Mouse (Mus musculus) heart, embryonic 16.5 days (tissue): Measurements from ENCODE around the gene Zfp184. TPM values are rescaled to one million over a fixed set of nuclear protein-coding genes. Genes with fewer than 3 reads are reported as not detected.
"Not testable (repeated sequence)": the region's sequence is repeated elsewhere in the genome, so short reads cannot be mapped to it uniquely, and the experiment has no call there.

Experiments
- ATAC-seq: fragments of 200-750 bp; cut with Nextera tagmentation; replicated peaks from 2 replicates; pipeline ENCODE4 v1.8.0; 2017; ENCODE audit warnings: moderate number of reproducible peaks; ENCODE audit not compliant: insufficient read depth, low FRiP score; ENCODE audit errors: extremely low read depth
- H3K27ac ChIP-seq: fragments of 300-500 bp; sonication (generic); 2 replicates; pipeline ENCODE4 v1.5.1; 2014; ENCODE audit warnings: mild to moderate bottlenecking, low read length, control low read depth, moderate library complexity
- H3K27me3 ChIP-seq: fragments of 300-500 bp; sonication (generic); 2 replicates; pipeline ENCODE4 v1.6.1; 2014; ENCODE audit warnings: low read length, mixed read lengths; ENCODE audit not compliant: control insufficient read depth, insufficient read depth
- H3K36me3 ChIP-seq: fragments of 300-500 bp; sonication (generic); 2 replicates; pipeline ENCODE4 v1.6.1; 2014; ENCODE audit not compliant: control insufficient read depth, insufficient read depth
- H3K4me1 ChIP-seq: fragments of 300-500 bp; sonication (generic); 2 replicates; pipeline ENCODE4 v1.6.1; 2014; ENCODE audit warnings: low read length, mixed read lengths; ENCODE audit not compliant: control insufficient read depth, insufficient read depth
- H3K4me2 ChIP-seq: fragments of 300-500 bp; sonication (generic); 2 replicates; pipeline ENCODE4 v1.6.1; 2014; ENCODE audit warnings: low read depth, mild to moderate bottlenecking, control low read depth, low read length
- H3K4me3 ChIP-seq: fragments of 300-500 bp; sonication (generic); 2 replicates; pipeline ENCODE4 v1.5.1; 2014; ENCODE audit warnings: mild to moderate bottlenecking, control low read depth, low read length
- H3K9ac ChIP-seq: fragments of 300-500 bp; sonication (generic); 2 replicates; pipeline ENCODE4 v1.6.1; 2014; ENCODE audit warnings: low read length, control low read depth
- H3K9me3 ChIP-seq: fragments of 300-500 bp; sonication (generic); replicated peaks from 2 replicates; pipeline ENCODE4 v1.6.1; 2016; ENCODE audit warnings: low read length; ENCODE audit not compliant: control insufficient read depth
- WGBS: fragments of 180-500 bp; shearing (Covaris S2); extraction: QIAGEN DNeasy Blood & Tissue Kit; methylation state at CpG from one replicate; pipeline ENCODE4 v1.1.7; 2014; 5-methylcytosine and 5-hydroxymethylcytosine counted together
- polyA plus RNA-seq: library from polyadenylated mRNA; unstranded; fragments of >200 nt; fragmentation: Nextera tagmentation; extraction: Ambion mirVana; gene quantifications from 2 replicates; pipeline ENCODE4 v1.2.1, GENCODE M21; 2015

The Zfp184 gene
- 2.9 and 4.7 TPM in 2 replicates for polyA plus RNA-seq

- Histone ChIP-seq H3K4me1 (0 out of 2 replicates have a peak, but pooled peaks cover 5% of the 10 kb centered on the region), H3K27me3 (no peaks in the 10 kb centered on the region), H3K4me2 (peak within 1 kb of the TSS; percentile 91), H3K9ac (peak within 1 kb of the TSS; percentile 87), H3K4me3 (peak within 1 kb of the TSS; percentile 81), H3K9me3 (no peaks in the 10 kb centered on the region), H3K27ac (peak within 1 kb of the TSS; percentile 69), H3K36me3 (peaks cover 6% of the 10 kb centered on the region; the same call in 1 of the 2 replicates)
- ATAC-seq = peak; percentile 91
- WGBS = under 1% methylated on average over 50 of the region's 50 CpGs
These were observed at the start of gene Zfp184 for GRCm38 (mm10) chr13:21944926-21945740. Gene Zfp184, plus strand, starts transcription at chr13:21945094.

- Histone ChIP-seq H3K4me1 (peaks cover 4% of the 10 kb centered on the region; the same call in 1 of the 2 replicates), H3K27ac (no peak overlapping the region), H3K27me3 (0 out of 2 replicates have a peak, but pooled peaks cover 4% of the 10 kb centered on the region), H3K9me3 (no peaks in the 10 kb centered on the region; the same call in 1 of the 2 replicates), H3K9ac (peak overlapping the region; percentile 34; the same call in 1 of the 2 replicates), H3K4me3 (peak overlapping the region; percentile 54), H3K36me3 (no peaks in the 10 kb centered on the region), H3K4me2 (peak overlapping the region; percentile 69)
- peak; percentile 73 for ATAC-seq
- WGBS = 8% methylated on average over 24 of the region's 24 CpGs
These were observed 48.2 kb upstream of the Zfp184 start for GRCm38 (mm10) chr13:21896549-21897244.

DNA sequence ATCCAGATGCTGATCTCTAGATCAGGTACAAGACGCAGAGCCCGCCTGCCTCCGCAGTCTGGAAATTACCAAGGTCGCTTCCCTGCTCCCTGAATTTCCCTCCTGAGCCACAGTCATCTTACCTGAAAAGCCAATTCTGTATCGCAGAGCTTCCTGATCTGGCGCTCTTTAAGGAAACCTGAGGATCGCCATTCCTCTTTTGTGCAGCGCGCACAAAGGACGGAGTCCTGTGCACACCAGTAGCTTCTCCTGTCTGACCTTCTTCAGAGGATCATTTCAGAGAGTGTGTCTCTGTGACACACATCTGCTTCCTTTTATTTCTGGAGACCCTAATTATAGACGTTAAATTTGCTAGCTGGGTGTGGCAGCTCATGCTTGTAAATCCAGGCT is 47.7 kb upstream of the Zfp184 start:
- Histone ChIP-seq H3K4me1 (peaks cover 4% of the 10 kb centered on the region; the same call in 1 of the 2 replicates), H3K9ac (peak overlapping the region; percentile 34; the same call in 1 of the 2 replicates), H3K4me2 (peak overlapping the region; percentile 69), H3K4me3 (peak overlapping the region; percentile 54), H3K36me3 (no peaks in the 10 kb centered on the region), H3K27me3 (0 out of 2 replicates have a peak, but pooled peaks cover 4% of the 10 kb centered on the region), H3K9me3 (no peaks in the 10 kb centered on the region; the same call in 1 of the 2 replicates), H3K27ac (no peak overlapping the region)
- WGBS = 1% methylated on average over 11 of the region's 11 CpGs
- no peak for ATAC-seq

GRCm38 (mm10) chr13:21900870-21901565 is 43.9 kb upstream of the Zfp184 start:
- H3K27ac ChIP-seq, H3K36me3 ChIP-seq, ATAC-seq, H3K4me3 ChIP-seq, H3K4me2 ChIP-seq, H3K9ac ChIP-seq, H3K27me3 ChIP-seq, H3K9me3 ChIP-seq, H3K4me1 ChIP-seq: not testable (repeated sequence)
- WGBS = 85% methylated on average over 9 of the region's 9 CpGs

DNA sequence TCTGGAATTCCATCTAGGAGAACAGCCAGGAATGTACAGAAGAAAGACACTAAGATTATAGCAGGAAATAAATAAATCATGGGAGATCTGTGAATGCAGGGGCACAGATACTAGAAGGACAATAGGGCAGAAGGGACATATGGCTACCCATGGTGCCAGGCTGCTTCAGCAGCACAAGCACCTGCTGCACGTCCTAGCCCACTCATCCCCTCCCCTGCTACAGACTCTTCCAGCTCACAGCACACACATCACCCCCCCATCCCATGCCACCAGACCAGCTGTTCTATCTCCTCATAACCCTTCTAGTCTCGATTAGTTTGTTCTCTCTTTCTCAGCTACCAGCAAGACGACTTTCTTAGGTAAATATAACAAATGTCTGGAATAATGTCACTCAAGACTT is 41.4 kb upstream of the Zfp184 start:
- no peak overlapping the region for H3K4me3 ChIP-seq
- H3K36me3 ChIP-seq = no peaks in the 10 kb centered on the region
- no peak overlapping the region for H3K4me2 ChIP-seq
- no peak overlapping the region for H3K9ac ChIP-seq
- no peaks in the 10 kb centered on the region; the same call in 1 of the 2 replicates for H3K9me3 ChIP-seq
- no peak for ATAC-seq
- H3K27ac ChIP-seq = no peak overlapping the region
- H3K27me3 ChIP-seq = no peaks in the 10 kb centered on the region
- no peaks in the 10 kb centered on the region for H3K4me1 ChIP-seq
- WGBS = 47% methylated on average over 3 of the region's 3 CpGs

- H3K27ac ChIP-seq, H3K27me3 ChIP-seq, H3K4me3 ChIP-seq, H3K4me1 ChIP-seq, H3K4me2 ChIP-seq, ATAC-seq, H3K36me3 ChIP-seq, H3K9me3 ChIP-seq, H3K9ac ChIP-seq: not testable (repeated sequence)
- 71% methylated on average over 4 of the region's 4 CpGs for WGBS
These were observed 40.8 kb upstream of the Zfp184 start for GRCm38 (mm10) chr13:21904090-21904489.

GRCm38 (mm10) chr13:21906301-21906700 is 38.6 kb upstream of the Zfp184 start:
- no peak for ATAC-seq
- Histone ChIP-seq H3K4me1 (no peaks in the 10 kb centered on the region), H3K9ac (no peak overlapping the region), H3K4me2 (no peak overlapping the region), H3K27me3 (no peaks in the 10 kb centered on the region), H3K36me3 (no peaks in the 10 kb centered on the region), H3K9me3 (no peaks in the 10 kb centered on the region), H3K27ac (no peak overlapping the region), H3K4me3 (no peak overlapping the region)
- WGBS = 58% methylated on average over 7 of the region's 7 CpGs

DNA sequence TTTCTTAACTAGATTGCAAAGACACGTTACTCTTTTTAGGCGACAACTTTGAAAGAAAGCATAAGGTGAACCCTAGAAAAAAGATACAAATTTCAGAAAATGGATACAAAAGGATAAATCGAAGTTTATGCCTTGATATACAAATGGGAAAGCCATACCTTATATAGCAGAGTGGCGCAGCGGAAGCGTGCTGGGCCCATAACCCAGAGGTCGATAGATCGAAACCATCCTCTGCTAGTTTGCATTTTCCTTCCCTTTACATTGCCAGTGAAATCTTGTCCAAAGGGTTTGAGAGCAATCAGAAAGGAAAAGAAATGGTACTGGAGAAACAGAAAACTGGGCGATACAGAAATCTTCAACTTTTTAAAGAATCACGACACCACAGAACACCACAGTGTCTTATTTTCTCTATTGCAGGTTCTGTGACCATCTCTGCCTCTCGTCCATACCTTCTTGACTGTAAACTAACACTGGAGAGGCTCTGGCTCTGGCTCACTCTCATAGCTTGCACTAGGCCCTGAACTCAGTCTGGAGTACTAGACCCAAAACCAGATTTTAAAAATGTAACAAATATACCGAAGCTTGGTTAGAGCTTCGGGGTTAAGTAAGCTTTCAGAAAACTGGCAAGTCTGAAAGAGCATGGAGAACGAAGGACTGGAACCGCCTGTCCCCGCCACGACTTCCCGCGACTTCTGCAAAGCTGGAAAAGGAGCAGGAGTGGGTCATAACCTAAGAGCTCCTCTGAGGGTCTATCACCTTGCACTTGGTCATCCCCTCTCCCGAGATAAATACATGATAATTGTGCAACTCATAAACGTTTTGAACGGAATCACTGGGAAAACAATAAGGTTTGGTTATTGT is 37.7 kb upstream of the Zfp184 start:
- H3K27me3 ChIP-seq = no peaks in the 10 kb centered on the region
- no peaks in the 10 kb centered on the region for H3K9me3 ChIP-seq
- WGBS = 24% methylated on average over 22 of the region's 22 CpGs
- H3K4me1 ChIP-seq = no peaks in the 10 kb centered on the region
- no peaks in the 10 kb centered on the region for H3K36me3 ChIP-seq
- no peak for ATAC-seq
- peak overlapping the region; percentile 4; the same call in 1 of the 2 replicates for H3K4me3 ChIP-seq
- H3K9ac ChIP-seq = no peak overlapping the region
- H3K27ac ChIP-seq = no peak overlapping the region
- peak overlapping the region; percentile 27 for H3K4me2 ChIP-seq
